Mouse (Mus musculus) intestine, embryonic 16.5 days (tissue): ENCODE data around the gene Plcl1. TPM values are rescaled to one million over a fixed set of nuclear protein-coding genes. Genes with fewer than 3 reads are reported as not detected.
"Not testable (repeated sequence)": the region's sequence is repeated elsewhere in the genome, so short reads cannot be mapped to it uniquely, and the experiment has no call there.

Source experiments
- ATAC-seq: fragments of 200-750 bp; cut with Nextera tagmentation; 2 replicates; pipeline ENCODE4 v1.8.0; 2017; ENCODE audit warnings: moderate TSS enrichment, moderate library complexity
- H3K27ac ChIP-seq: fragments of 300-500 bp; sonication (generic); 2 replicates; pipeline ENCODE4 v1.5.1; 2014; ENCODE audit warnings: mild to moderate bottlenecking, low read length
- H3K27me3 ChIP-seq: fragments of 300-500 bp; sonication (generic); replicated peaks from 2 replicates; pipeline ENCODE4 v1.6.1; 2014; ENCODE audit warnings: low read length, control low read depth, mixed read lengths; ENCODE audit not compliant: control insufficient read depth, insufficient read depth
- H3K36me3 ChIP-seq: fragments of 300-500 bp; sonication (generic); 2 replicates; pipeline ENCODE4 v1.6.1; 2014; ENCODE audit warnings: low read length, control low read depth; ENCODE audit not compliant: control insufficient read depth, insufficient read depth
- H3K4me1 ChIP-seq: fragments of 300-500 bp; sonication (generic); 2 replicates; pipeline ENCODE4 v1.6.1; 2014; ENCODE audit warnings: low read length, control low read depth, mixed read lengths; ENCODE audit not compliant: control insufficient read depth, insufficient read depth
- H3K4me2 ChIP-seq: fragments of 300-500 bp; sonication (generic); 2 replicates; pipeline ENCODE4 v1.6.1; 2014; ENCODE audit warnings: low read depth, low read length, control low read depth
- H3K4me3 ChIP-seq: fragments of 300-500 bp; sonication (generic); 2 replicates; pipeline ENCODE4 v1.5.1; 2014; ENCODE audit warnings: mild to moderate bottlenecking, low read length
- H3K9ac ChIP-seq: fragments of 300-500 bp; sonication (generic); 2 replicates; pipeline ENCODE4 v1.6.1; 2014; ENCODE audit warnings: low read depth, low read length
- H3K9me3 ChIP-seq: fragments of 300-500 bp; sonication (generic); 2 replicates; pipeline ENCODE4 v1.6.1; 2016; ENCODE audit warnings: low read length, control low read depth; ENCODE audit not compliant: control insufficient read depth
- WGBS: fragments of 180-500 bp; shearing (Covaris S2); extraction: QIAGEN DNeasy Blood & Tissue Kit; methylation state at CpG from one replicate; pipeline ENCODE4 v1.1.7; 2014; 5-methylcytosine and 5-hydroxymethylcytosine counted together
- polyA plus RNA-seq: library from polyadenylated mRNA; unstranded; fragments of >200 nt; fragmentation: Nextera tagmentation; extraction: Ambion mirVana; gene quantifications from 2 replicates; pipeline ENCODE4 v1.2.1, GENCODE M21; 2015

Gene Plcl1
- polyA plus RNA-seq, 1 experiment from 2014 or later = 1.5 TPM

GRCm38 (mm10) chr1:55500981-55501682 lies 95.4 kb downstream of the Plcl1 start:
- H3K4me1 ChIP-seq = no peaks in the 10 kb centered on the region
- ATAC-seq = no peak
- H3K9ac ChIP-seq = no peak overlapping the region
- no peaks in the 10 kb centered on the region for H3K27me3 ChIP-seq
- no peaks in the 10 kb centered on the region for H3K36me3 ChIP-seq
- no peaks in the 10 kb centered on the region for H3K9me3 ChIP-seq
- H3K4me2 ChIP-seq = no peak overlapping the region
- no peak overlapping the region for H3K27ac ChIP-seq
- WGBS = 83% methylated on average over 2 of the region's 2 CpGs
- no peak overlapping the region for H3K4me3 ChIP-seq

DNA sequence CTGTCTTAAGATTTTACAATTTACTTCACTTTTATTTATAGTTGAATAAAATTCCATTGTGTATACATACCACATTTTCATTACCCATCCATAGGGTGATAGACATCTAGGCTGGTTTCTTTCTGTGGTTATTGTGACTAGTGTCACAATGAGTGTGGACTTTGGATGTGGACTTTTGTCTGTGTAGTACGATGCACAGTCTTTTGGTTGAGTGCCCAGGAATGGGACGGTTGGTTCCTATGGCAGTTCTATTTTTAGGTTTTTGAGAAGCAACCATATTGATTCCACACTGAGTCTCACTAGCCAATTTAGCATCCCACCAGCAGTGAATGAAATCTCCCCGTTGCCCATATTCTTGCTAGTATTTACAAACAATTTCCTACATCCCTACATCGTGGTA lies 100.1 kb downstream of the Plcl1 start:
- no peak for ATAC-seq
- no peak overlapping the region for H3K4me2 ChIP-seq
- no peaks in the 10 kb centered on the region for H3K36me3 ChIP-seq
- H3K27ac ChIP-seq = no peak overlapping the region
- no peaks in the 10 kb centered on the region for H3K27me3 ChIP-seq
- H3K4me3 ChIP-seq = no peak overlapping the region
- H3K9ac ChIP-seq = no peak overlapping the region
- H3K9me3 ChIP-seq = no peaks in the 10 kb centered on the region
- WGBS = 64% methylated on average over 4 of the region's 4 CpGs
- H3K4me1 ChIP-seq = no peaks in the 10 kb centered on the region

- Histone ChIP-seq H3K27ac (no peak overlapping the region), H3K4me3 (no peak overlapping the region), H3K4me2 (no peak overlapping the region), H3K9ac (no peak overlapping the region), H3K4me1 (no peaks in the 10 kb centered on the region), H3K36me3 (no peaks in the 10 kb centered on the region), H3K27me3 (no peaks in the 10 kb centered on the region), H3K9me3 (no peaks in the 10 kb centered on the region)
- ATAC-seq = no peak
- 79% methylated on average over 6 of the region's 6 CpGs for WGBS
These were observed 101.3 kb downstream of the Plcl1 start for GRCm38 (mm10) chr1:55507061-55507460.

DNA sequence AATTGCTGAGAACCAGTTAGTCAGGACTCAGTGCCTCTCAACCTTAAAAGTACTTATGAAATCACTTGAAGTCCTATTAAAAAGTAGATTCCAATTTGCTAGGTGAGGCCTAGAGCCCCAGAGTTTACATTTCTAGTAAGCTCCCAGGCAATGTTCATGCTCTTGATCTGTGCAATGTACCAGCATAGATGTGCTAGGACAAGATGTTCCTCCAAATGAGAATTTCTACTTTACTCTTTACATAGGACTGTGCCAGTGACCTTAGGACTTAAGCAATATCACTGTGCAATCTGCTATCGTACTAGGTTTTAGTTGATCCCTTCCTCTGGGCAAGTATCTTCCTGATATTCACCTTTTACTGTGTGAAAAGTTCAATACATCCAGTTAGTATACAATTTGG lies 103.9 kb downstream of the Plcl1 start:
- Histone ChIP-seq H3K9ac (no peak overlapping the region), H3K27ac (no peak overlapping the region), H3K9me3 (no peaks in the 10 kb centered on the region), H3K4me2 (no peak overlapping the region), H3K4me3 (no peak overlapping the region), H3K27me3 (no peaks in the 10 kb centered on the region), H3K36me3 (no peaks in the 10 kb centered on the region), H3K4me1 (peaks cover 2% of the 10 kb centered on the region; the same call in 1 of the 2 replicates)
- 88% methylated on average over 1 of the region's 1 CpGs for WGBS
- no peak for ATAC-seq

DNA sequence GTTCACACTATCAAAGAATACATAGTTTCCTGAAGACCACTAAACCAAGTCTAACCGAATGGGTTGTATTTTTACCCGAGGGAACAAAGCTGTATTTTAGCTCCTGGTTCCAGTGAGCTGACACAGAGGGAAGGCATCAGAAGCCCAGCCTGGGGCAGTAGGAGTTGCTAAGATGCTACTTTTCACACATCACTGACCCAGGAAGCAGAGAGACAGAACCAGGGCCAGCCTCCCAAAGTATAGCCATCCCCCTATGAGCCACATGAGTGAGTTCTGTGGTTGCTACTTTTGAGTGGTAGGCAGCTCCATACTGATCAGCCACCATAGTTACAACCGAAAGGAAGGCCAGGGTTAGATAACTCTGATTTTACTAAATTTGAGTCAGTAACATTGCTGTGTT lies 106.4 kb downstream of the Plcl1 start:
- no peak for ATAC-seq
- no peak overlapping the region for H3K27ac ChIP-seq
- H3K36me3 ChIP-seq = no peaks in the 10 kb centered on the region
- no peaks in the 10 kb centered on the region for H3K9me3 ChIP-seq
- WGBS = 94% methylated on average over 3 of the region's 3 CpGs
- no peaks in the 10 kb centered on the region for H3K27me3 ChIP-seq
- H3K4me3 ChIP-seq = no peak overlapping the region
- peaks cover 2% of the 10 kb centered on the region; the same call in 1 of the 2 replicates for H3K4me1 ChIP-seq
- no peak overlapping the region for H3K9ac ChIP-seq
- H3K4me2 ChIP-seq = no peak overlapping the region

DNA sequence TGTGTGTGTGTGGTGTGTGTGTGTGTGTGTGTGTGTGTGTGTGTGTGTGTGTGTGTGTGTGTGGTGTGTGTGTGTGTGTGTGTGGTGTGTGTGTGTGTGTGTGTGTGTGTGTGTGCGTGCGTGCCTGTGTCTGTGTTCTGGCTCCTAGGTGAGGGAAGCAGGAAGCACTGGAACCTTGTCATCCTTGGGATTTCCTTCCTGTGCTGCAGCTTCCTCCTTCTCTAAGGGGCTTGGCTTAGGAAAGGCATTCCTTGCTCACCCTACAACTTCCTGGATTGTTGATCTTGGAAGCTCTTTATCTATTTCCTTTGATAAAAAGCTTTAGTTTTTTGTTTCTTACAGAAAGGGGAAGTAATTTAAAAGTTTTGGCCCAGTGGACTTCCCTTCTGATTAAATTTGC lies 107.1 kb downstream of the Plcl1 start:
- H3K4me2 ChIP-seq, H3K4me1 ChIP-seq, ATAC-seq: not testable (repeated sequence)

GRCm38 (mm10) chr1:55517182-55517581 lies 111.5 kb downstream of the Plcl1 start:
- no peak overlapping the region for H3K4me3 ChIP-seq
- no peak overlapping the region for H3K4me2 ChIP-seq
- H3K9me3 ChIP-seq = no peaks in the 10 kb centered on the region
- H3K4me1 ChIP-seq = peaks cover 2% of the 10 kb centered on the region; the same call in 1 of the 2 replicates
- no peak overlapping the region for H3K9ac ChIP-seq
- ATAC-seq = no peak
- no peaks in the 10 kb centered on the region for H3K36me3 ChIP-seq
- no peaks in the 10 kb centered on the region for H3K27me3 ChIP-seq
- no peak overlapping the region for H3K27ac ChIP-seq

More for the DNA sequence above, 107.1 kb downstream of the Plcl1 start:
- not testable (repeated sequence) for H3K9me3 ChIP-seq, H3K27me3 ChIP-seq, H3K27ac ChIP-seq, H3K4me3 ChIP-seq, H3K36me3 ChIP-seq, H3K9ac ChIP-seq
- WGBS = 89% methylated on average over 2 of the region's 2 CpGs

DNA sequence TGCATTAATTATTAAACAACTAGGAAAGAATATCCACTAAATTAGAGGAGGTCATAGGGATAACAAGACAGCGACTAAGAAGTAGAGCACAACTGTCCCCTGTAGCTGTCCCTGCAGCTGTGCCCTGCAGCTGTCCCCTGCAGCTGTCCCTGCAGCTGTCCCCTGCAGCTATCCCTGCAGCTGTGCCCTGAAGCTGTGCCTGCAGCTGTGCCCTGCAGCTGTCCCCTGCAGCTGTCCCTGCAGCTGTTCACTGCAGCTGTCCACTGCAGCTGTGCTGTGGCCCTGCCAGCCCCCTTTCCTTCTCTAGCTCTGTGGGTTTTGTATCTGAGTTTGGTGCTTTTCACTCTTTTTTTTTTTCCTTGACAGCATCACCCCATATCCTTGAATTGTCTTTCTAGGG lies 118.2 kb downstream of the Plcl1 start:
- H3K4me2 ChIP-seq = no peak overlapping the region
- H3K9me3 ChIP-seq = no peaks in the 10 kb centered on the region
- H3K4me1 ChIP-seq = 0 out of 2 replicates have a peak, but pooled peaks cover 2% of the 10 kb centered on the region
- H3K36me3 ChIP-seq = no peaks in the 10 kb centered on the region
- H3K27me3 ChIP-seq = no peaks in the 10 kb centered on the region
- H3K4me3 ChIP-seq = no peak overlapping the region
- WGBS = 95% methylated on average over 1 of the region's 1 CpGs
- no peak overlapping the region for H3K27ac ChIP-seq
- H3K9ac ChIP-seq = no peak overlapping the region
- no peak for ATAC-seq

GRCm38 (mm10) chr1:55525100-55525499 lies 119.4 kb downstream of the Plcl1 start:
- H3K4me1 ChIP-seq = 0 out of 2 replicates have a peak, but pooled peaks cover 6% of the 10 kb centered on the region
- H3K36me3 ChIP-seq = no peaks in the 10 kb centered on the region
- WGBS = 74% methylated on average over 5 of the region's 5 CpGs
- H3K4me2 ChIP-seq = no peak overlapping the region
- no peak overlapping the region for H3K27ac ChIP-seq
- H3K27me3 ChIP-seq = no peaks in the 10 kb centered on the region
- no peak overlapping the region for H3K4me3 ChIP-seq
- H3K9me3 ChIP-seq = no peaks in the 10 kb centered on the region
- no peak for ATAC-seq
- no peak overlapping the region for H3K9ac ChIP-seq

GRCm38 (mm10) chr1:55525748-55526147 lies 120.0 kb downstream of the Plcl1 start:
- H3K4me2 ChIP-seq = no peak overlapping the region
- 0 out of 2 replicates have a peak, but pooled peaks cover 6% of the 10 kb centered on the region for H3K4me1 ChIP-seq
- H3K27ac ChIP-seq = no peak overlapping the region
- H3K36me3 ChIP-seq = no peaks in the 10 kb centered on the region
- H3K9me3 ChIP-seq = no peaks in the 10 kb centered on the region
- 90% methylated on average over 2 of the region's 2 CpGs for WGBS
- no peak overlapping the region for H3K9ac ChIP-seq
- H3K4me3 ChIP-seq = no peak overlapping the region
- ATAC-seq = no peak
- H3K27me3 ChIP-seq = no peaks in the 10 kb centered on the region
